Comparison of ENCODE assay signal across 31 mouse cellular contexts in genomic region chr6:143160572-143161231, GRCm38 (mm10).
"Had no signal": no experiment of that assay in that cellular context is flagged by ENCODE, and none has a peak within 500 bp of the region (broad histone marks: within the 10 kb centered on the region; RNA-seq: fewer than 3 reads in every experiment).

No protein-coding gene starts in this region.

- DNase-seq: left cerebral cortex, postnatal 4 days; liver; liver, embryonic 13.5 days; liver, postnatal 0 days; lung, adult 18-20 months; lung, adult 2 months; lung, embryonic 14.5 days; lung, postnatal 10 days; lung, postnatal 14 days; lung, postnatal 36 days; lung, postnatal 4 days; midbrain, embryonic 14.5 days had no signal

- H3K9me3 ChIP-seq: limb, embryonic 10.5 days; limb, embryonic 12.5 days; limb, embryonic 13.5 days; limb, embryonic 15.5 days; liver, embryonic 12.5 days; liver, embryonic 13.5 days; liver, embryonic 15.5 days; lung, embryonic 15.5 days; megakaryocyte, embryonic 14.5 days; midbrain, embryonic 10.5 days; midbrain, embryonic 12.5 days; midbrain, embryonic 13.5 days; neural tube, embryonic 12.5 days; neural tube, embryonic 13.5 days had no signal

- ATAC-seq: liver, embryonic 12.5 days; liver, postnatal 0 days; lung, postnatal 0 days; midbrain, embryonic 13.5 days; midbrain, embryonic 16.5 days had no signal

- H3K27me3 ChIP-seq: limb, embryonic 12.5 days; limb, embryonic 13.5 days; limb, embryonic 15.5 days; liver, embryonic 12.5 days; liver, embryonic 13.5 days; liver, embryonic 15.5 days; lung, embryonic 15.5 days; megakaryocyte, embryonic 14.5 days; midbrain, embryonic 13.5 days; neural tube, embryonic 12.5 days; neural tube, embryonic 13.5 days had no signal

- H3K9ac ChIP-seq: limb, embryonic 12.5 days; limb, embryonic 13.5 days; limb, embryonic 15.5 days; liver, embryonic 12.5 days; liver, embryonic 13.5 days; liver, embryonic 14.5 days; liver, embryonic 15.5 days; liver, postnatal 0 days; lung, embryonic 14.5 days; lung, embryonic 15.5 days; midbrain, embryonic 12.5 days; midbrain, embryonic 13.5 days; neural tube, embryonic 12.5 days; neural tube, embryonic 13.5 days had no signal

- H3K27ac ChIP-seq: limb, embryonic 10.5 days; limb, embryonic 12.5 days; limb, embryonic 13.5 days; limb, embryonic 15.5 days; liver, embryonic 12.5 days; liver, embryonic 13.5 days; liver, embryonic 14.5 days; liver, embryonic 15.5 days; lung, embryonic 15.5 days; macrophage; midbrain, embryonic 10.5 days; midbrain, embryonic 12.5 days; midbrain, embryonic 13.5 days; neural tube, embryonic 12.5 days; neural tube, embryonic 13.5 days had no signal

- H3K36me3 ChIP-seq: limb, embryonic 10.5 days; limb, embryonic 12.5 days; limb, embryonic 13.5 days; limb, embryonic 15.5 days; liver, embryonic 12.5 days; liver, embryonic 13.5 days; liver, embryonic 15.5 days; lung, embryonic 15.5 days; midbrain, embryonic 10.5 days; midbrain, embryonic 12.5 days; midbrain, embryonic 13.5 days; neural tube, embryonic 12.5 days; neural tube, embryonic 13.5 days had no signal

- H3K4me2 ChIP-seq: limb, embryonic 12.5 days; limb, embryonic 13.5 days; limb, embryonic 15.5 days; liver, embryonic 11.5 days; liver, embryonic 12.5 days; liver, embryonic 13.5 days; liver, embryonic 15.5 days; lung, embryonic 14.5 days; lung, embryonic 15.5 days; midbrain, embryonic 12.5 days; midbrain, embryonic 13.5 days; neural tube, embryonic 12.5 days; neural tube, embryonic 13.5 days had no signal

- H3K4me1 ChIP-seq: limb, embryonic 12.5 days; limb, embryonic 13.5 days; limb, embryonic 15.5 days; lung, embryonic 15.5 days; neural tube, embryonic 12.5 days had no signal

- H3K4me3 ChIP-seq: limb, embryonic 10.5 days; limb, embryonic 12.5 days; limb, embryonic 13.5 days; limb, embryonic 15.5 days; liver, embryonic 12.5 days; liver, embryonic 13.5 days; liver, embryonic 15.5 days; lung, embryonic 15.5 days; megakaryocyte, embryonic 14.5 days; midbrain, embryonic 10.5 days; midbrain, embryonic 12.5 days; midbrain, embryonic 13.5 days; myocyte; neural tube, embryonic 12.5 days; neural tube, embryonic 13.5 days had no signal
